Mouse (Mus musculus) A20 (cell line): Measurements from ENCODE around the gene Shank3.

Source experiments
- DNase-seq: peaks from one replicate; pipeline ENCODE4 v3.0.0-alpha.2; 2011; ENCODE audit warnings: low read depth, low spot score

Shank3 gene

GRCm38 (mm10) chr15:89524611-89525415 lies 25.4 kb downstream of the Shank3 start:
- no peak for DNase-seq

GRCm38 (mm10) chr15:89525464-89525863 lies 26.0 kb downstream of the Shank3 start:
- DNase-seq = no peak

- DNase-seq = no peak
These were observed 26.5 kb downstream of the Shank3 start for GRCm38 (mm10) chr15:89525896-89526295.

GRCm38 (mm10) chr15:89526776-89527325 lies 27.4 kb downstream of the Shank3 start:
- DNase-seq = no peak

GRCm38 (mm10) chr15:89527466-89527865 lies 28.0 kb downstream of the Shank3 start:
- DNase-seq = no peak

- DNase-seq = no peak
These were observed 28.9 kb downstream of the Shank3 start for GRCm38 (mm10) chr15:89528201-89528850.

- no peak for DNase-seq
These were observed 29.5 kb downstream of the Shank3 start for GRCm38 (mm10) chr15:89528923-89529322.

GRCm38 (mm10) chr15:89530336-89530735 lies 30.9 kb downstream of the Shank3 start:
- DNase-seq = peak; percentile 59

GRCm38 (mm10) chr15:89531399-89531798 lies 32.0 kb downstream of the Shank3 start:
- DNase-seq = no peak

GRCm38 (mm10) chr15:89532026-89532923 lies 32.9 kb downstream of the Shank3 start:
- DNase-seq = no peak

GRCm38 (mm10) chr15:89532924-89533842 lies 33.8 kb downstream of the Shank3 start:
- no peak for DNase-seq

GRCm38 (mm10) chr15:89533843-89534207 lies 34.4 kb downstream of the Shank3 start:
- DNase-seq = no peak

GRCm38 (mm10) chr15:89544171-89544570 lies 44.7 kb downstream of the Shank3 start:
- no peak for DNase-seq

- DNase-seq = no peak
These were observed 47.9 kb downstream of the Shank3 start for GRCm38 (mm10) chr15:89547321-89547720.

- DNase-seq = no peak
These were observed 48.6 kb downstream of the Shank3 start for GRCm38 (mm10) chr15:89547824-89548601.

- DNase-seq = no peak
These were observed 49.4 kb downstream of the Shank3 start for GRCm38 (mm10) chr15:89548837-89549236.

GRCm38 (mm10) chr15:89550506-89550905 lies 51.1 kb downstream of the Shank3 start:
- no peak for DNase-seq

- DNase-seq = no peak
These were observed 52.3 kb downstream of the Shank3 start for GRCm38 (mm10) chr15:89551733-89552132.

- no peak for DNase-seq
These were observed 56.2 kb downstream of the Shank3 start for GRCm38 (mm10) chr15:89555591-89555990.
